Mouse (Mus musculus) C3H10T1/2 (cell line): ENCODE measurements around the gene Chrdl1. TPM values are rescaled to one million over a fixed set of nuclear protein-coding genes. Genes with fewer than 3 reads are reported as not detected.

ENCODE experiments used
- polyA plus RNA-seq, 2 experiments: library from polyadenylated mRNA; unstranded; fragments of >200 nt; fragmentation: generic; extraction: Trizol; gene quantifications; one replicate each; pipeline ENCODE4 v1.2.1; 2012; ENCODE audit warnings: missing spikeins in 2 of 2

Gene Chrdl1
- polyA plus RNA-seq = under 1 TPM in 1 of 2 experiments, not detected in 1; 0.08 TPM

GRCm38 (mm10) chrX:143393791-143394369 is at the start of gene Chrdl1:
Gene Chrdl1, minus strand, starts transcription at chrX:143394262.

Other genes starting within 250 kb of the Chrdl1 start
- 1 to 10 TPM in 1 of 2 experiments, under 1 TPM in 1; 0.47 to 3.7 TPM for gene Pak3, start 124.3 kb upstream of the Chrdl1 start, polyA plus RNA-seq